Mouse (Mus musculus): ENCODE data around the gene Slc26a6. TPM values are rescaled to one million over a fixed set of nuclear protein-coding genes. Genes with fewer than 3 reads are reported as not detected.
A peak's percentile ranks its signal among the peaks of the same experiment; 100 is the strongest.

Gene Slc26a6
- 7.5 and 8.5 TPM in 2 replicates for polyA plus RNA-seq (2015; fragmentation: Nextera tagmentation; extraction: Ambion mirVana)

DNA sequence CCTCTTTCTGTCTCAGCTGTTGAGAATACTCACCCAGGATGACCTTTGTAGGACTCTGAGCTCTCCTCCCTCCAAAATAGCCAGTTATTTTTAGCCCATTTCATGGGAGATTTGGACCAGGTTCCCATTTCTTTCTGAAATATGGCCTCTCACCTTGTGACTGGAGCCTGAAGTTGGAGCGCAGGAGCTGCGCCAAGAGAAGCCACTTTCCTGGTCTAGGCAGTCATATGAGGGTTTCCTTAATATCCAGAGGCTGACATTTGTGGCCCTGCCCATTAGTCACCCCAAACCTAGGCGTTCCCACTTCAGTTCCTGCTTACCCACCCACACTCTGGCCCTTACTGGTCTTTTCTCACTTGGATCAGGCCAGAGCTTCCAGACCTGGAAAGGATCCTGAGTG is at the start of gene Slc26a6:
Slc26a6 (plus strand) TSS at position 308 of the 400 bp plus-strand sequence.
- no peak for DNase-seq (ENCODE audit: low spot score)

DNA sequence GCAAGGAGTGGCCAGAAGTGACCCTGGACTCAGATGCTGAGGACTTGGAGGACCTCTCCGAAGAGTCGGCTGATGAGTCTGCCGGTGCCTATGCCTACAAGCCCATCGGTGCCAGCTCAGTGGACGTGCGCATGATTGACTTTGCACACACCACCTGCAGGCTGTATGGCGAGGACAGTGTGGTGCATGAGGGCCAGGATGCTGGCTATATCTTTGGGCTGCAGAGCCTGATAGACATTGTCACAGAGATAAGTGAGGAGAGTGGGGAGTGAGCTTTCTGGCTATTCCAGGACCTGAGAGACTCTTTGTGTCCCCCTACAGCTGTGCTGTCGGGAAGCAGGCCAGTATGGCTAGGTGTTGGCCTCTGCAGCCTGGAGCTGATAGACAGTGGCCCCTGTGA is 47.3 kb upstream of the Slc26a6 start:
- no peak for DNase-seq (ENCODE audit: low spot score)

DNA sequence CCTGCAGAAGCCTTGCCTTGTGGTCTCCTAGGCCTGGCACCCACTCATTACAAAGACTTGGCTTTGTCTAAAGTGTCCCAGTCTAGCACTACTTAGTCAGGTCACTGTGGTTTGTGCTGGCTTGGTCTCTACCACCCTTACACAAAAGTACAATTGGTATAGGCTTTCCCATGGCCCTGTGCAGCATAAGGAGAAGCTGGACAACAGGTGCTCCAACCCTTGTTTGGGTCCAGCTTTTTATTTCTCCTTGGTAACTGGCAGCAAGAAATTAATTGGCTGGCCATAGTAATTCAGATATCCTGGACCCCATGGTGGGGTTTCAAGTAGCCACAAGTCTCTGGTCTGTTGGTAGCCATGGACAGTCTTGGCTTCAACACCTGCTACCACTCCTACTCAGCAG is 46.7 kb upstream of the Slc26a6 start:
- DNase-seq (ENCODE audit: low spot score): no peak

DNA sequence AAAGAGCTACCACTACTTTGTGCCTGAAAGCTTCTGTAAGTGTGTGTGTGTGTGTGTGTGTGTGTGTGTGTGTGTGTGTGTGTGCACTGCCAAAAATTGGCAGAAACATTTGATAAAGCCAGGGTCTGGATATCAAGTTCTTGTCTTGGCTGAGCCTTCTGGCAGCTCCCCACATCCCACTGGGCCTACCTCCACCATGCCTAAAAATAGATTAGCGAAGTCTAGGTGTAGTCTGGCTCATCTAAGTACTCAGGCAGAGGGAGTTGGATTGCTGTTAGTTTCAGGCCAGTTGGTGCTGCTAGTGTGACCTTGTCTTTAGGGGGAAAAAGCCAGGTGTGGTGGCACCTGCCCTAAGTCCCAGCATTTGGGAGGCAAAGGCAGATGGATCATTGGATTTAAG is 46.3 kb upstream of the Slc26a6 start:
- no peak for DNase-seq (ENCODE audit: low spot score)

DNA sequence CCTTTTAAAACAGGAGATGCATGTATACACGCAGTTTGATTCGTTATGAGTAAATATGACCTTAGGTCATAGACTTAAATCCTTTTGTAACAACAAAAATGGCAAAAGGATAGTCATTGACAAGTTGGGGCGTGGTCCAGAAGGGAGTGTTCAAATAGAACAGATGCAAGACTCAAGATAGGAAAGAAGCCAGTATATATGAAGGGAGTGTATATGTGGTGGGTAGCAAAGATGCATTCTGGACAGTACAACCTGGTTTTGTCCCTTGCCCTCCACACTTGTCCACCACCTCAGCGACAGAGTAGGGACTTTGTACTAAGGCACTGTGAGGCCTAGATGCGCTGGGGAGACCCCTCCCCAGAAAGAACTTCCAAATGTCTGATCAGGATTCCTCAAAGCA is 45.4 kb upstream of the Slc26a6 start:
- no peak for DNase-seq (ENCODE audit: low spot score)

DNA sequence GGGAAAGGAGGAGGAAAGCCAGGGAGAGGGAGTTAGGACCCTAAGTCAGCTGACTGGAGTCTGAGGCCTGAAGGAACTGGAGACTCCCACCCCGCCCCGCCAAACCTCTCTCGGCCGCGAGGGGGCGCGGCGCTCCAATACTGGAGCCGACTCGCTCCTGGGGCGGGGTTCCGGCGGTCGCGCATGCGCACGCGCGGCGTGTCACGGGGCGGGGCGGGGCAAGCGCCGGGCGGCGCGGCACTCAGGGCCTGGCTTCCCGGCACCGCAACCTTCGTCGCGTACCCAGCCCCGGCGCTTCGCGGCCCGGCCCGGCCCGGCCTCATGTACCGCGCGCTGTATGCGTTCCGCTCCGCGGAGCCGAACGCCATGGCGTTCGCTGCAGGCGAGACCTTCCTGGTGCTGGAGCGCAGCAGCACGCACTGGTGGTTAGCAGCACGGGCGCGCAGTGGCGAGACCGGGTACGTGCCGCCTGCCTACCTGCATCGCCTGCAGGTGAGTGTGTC is 44.9 kb upstream of the Slc26a6 start, which contains the start of gene Nckipsd:
Nckipsd (plus strand) TSS at position 206 of the 503 bp plus-strand sequence.
- peak; percentile 93 for DNase-seq (ENCODE audit: low spot score)

DNA sequence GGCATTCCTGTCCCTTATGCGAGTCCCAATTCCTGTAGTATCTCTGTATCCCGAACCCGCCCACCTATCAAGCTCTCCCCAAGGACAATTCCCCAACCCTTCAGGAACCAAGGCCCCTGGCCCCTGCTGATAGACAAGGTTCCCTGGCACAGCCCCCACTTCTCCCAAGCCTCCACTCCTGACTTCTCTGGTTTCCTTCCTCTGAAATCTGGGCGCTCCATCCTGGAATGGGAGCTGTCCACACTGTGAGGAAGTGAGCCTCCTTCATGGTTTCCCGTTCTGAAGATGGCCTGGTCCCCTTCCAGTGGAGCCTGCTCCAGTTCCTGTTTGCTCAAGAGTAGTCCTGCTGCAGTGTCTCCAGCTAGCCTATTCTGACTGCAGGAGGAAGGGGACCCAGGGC is 43.9 kb upstream of the Slc26a6 start:
- DNase-seq (ENCODE audit: low spot score): no peak

DNA sequence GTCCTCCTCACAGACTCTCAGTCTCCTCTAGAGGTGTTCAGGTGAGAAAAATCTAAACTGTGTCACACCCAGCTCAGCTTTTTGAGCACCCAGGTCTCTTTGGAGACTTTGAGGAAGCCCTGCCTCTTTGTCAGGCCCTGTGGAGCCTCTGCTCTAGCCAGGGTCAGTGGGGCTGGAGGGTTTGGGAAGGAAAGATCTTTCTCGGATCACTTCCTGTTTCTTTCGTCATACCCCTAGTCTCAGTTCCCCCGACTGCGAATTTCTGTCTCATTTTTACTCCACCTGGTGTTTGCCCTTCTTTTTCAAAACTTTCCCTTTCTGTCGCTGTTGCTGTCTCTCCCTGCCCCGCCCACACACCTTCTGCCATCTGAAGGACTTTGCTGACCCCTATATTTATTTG is 43.4 kb upstream of the Slc26a6 start:
- DNase-seq (ENCODE audit: low spot score): no peak

DNA sequence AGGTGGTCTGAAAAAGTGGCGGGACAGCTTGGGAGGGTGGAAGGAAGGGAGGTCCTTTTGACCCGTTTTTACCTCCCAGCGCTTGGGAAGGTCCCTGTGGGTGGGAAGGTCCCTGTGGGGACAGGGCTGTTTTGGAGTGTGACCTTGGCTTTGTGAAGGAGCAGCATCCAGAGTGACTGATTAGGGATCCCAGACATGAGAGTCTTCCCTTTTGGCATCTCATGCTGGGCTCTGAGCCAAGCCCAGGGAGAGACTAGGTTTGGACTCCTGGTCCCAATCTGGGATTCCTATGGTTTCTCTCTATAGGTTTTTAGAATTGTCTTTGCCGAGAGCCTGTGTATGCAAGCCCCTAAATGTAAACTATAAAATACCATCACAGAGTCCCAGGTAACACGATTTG is 42.6 kb upstream of the Slc26a6 start:
- no peak for DNase-seq (ENCODE audit: low spot score)

DNA sequence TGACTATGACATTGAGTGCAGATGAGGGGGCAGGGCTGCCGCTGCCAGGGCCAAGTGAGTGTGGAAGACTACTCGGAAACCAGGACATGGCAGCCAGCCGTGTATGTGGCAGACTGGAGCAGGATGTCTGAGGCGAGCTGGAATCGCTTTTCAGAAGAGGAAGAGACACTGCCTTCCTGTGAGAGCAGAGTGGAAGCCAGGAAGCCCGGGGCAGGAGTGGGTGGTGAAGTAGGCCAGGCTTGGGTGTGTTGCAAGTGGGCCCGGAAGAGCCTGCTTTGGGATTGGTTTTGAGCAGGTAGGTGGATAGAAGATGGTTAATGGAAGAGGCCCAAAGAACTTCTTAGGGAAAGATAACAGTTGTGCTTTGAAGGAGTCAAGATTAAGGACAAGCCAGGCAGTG is 37.5 kb upstream of the Slc26a6 start:
- no peak for DNase-seq (ENCODE audit: low spot score)

DNA sequence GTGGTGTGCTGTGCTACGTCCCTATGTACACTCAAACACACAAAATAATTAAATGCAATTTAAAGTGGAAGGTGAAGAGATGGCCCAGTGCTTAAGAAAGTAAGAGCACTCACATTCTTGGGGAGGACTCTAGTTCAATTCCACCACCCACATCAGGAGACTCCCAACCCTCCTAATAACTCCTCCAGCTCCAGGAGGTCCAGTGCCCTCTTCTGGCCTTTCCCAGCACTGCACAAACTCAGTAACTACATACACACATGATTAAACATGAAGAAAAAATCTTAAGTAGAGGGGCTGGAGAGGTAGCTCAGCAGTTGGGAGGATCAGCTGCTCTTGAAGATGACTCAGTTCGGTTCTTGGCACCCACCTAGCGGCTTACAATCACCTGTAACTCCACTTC is 33.6 kb upstream of the Slc26a6 start:
- peak; percentile 35 for DNase-seq (ENCODE audit: low spot score)

DNA sequence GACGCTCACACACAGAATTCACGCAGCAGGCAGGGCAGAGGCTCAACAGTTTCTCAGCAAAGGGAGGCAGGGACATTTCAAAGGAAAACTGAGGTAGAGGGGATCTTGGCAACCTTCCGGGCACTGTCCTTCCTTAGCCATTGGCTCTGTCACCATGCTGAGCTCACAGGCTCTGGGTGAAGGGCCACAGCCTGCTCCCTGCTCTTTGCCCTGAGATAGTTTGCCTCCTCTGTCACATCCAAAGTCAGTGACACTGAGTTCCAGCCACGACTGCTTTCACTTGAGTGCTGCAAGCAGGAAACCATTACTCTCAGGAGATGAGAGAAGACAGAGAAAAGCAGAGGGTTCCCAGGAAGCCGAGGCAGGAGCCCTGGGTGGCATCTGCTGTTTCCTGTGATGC is 33.0 kb upstream of the Slc26a6 start:
- no peak for DNase-seq (ENCODE audit: low spot score)

DNA sequence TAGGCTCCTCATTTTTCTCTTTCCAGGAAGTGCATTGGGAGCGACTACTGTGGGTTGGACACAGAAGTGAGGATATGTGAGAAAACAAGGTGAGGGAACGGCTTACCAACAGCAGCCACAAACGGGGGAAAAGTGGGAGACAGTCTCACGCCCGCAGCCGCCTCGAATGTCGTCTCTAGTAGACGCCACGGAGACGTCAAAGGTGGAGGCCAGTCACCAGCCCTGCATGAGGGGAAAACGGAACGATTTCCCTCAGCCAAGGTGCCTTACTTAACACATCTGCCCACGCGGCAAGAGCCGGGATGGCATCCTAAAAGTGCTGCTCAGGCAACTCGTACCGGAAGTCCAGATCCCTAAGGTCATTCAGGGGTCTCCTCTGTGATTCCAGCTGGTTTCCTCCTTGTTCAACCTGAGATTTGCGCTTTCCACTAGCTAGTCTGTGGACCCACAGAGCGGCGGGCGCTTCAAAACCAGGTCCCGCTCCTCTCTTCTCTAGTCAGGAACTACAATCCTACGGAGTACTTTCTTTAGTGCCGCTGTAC is 28.9 kb upstream of the Slc26a6 start:
- DNase-seq (ENCODE audit: low spot score): no peak

DNA sequence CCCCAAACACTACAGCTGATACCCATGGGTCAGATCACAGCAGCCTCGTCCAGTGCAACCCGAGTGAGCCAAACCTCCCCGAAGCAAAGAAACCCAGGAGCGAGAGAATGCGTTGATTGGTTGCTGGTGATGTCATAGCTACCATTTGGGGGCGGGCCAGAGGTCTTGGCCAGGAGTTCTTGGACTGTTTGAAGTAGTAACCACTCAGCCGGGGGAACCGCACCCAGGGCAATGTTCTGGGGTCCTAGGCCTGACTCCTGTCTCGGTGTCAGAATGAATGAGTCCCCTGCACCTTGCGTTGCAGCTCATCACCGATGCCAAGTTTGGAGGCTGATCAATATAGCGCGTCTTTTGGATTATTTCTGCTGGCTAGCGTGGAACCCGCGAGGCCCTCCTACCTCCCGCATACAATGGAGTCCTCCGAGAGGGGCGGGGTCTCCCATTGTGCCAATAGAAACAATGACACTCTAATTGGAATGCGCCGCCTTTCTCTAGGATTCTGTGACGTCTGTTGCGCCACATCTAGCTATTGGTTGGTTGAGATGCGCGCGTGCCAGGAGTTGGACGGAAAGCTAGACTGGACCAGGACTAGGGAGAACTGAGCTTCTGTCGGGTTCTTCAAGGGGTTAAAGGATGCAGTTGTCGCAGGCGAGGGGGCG is 28.2 kb upstream of the Slc26a6 start:
- no peak for DNase-seq (ENCODE audit: low spot score)

DNA sequence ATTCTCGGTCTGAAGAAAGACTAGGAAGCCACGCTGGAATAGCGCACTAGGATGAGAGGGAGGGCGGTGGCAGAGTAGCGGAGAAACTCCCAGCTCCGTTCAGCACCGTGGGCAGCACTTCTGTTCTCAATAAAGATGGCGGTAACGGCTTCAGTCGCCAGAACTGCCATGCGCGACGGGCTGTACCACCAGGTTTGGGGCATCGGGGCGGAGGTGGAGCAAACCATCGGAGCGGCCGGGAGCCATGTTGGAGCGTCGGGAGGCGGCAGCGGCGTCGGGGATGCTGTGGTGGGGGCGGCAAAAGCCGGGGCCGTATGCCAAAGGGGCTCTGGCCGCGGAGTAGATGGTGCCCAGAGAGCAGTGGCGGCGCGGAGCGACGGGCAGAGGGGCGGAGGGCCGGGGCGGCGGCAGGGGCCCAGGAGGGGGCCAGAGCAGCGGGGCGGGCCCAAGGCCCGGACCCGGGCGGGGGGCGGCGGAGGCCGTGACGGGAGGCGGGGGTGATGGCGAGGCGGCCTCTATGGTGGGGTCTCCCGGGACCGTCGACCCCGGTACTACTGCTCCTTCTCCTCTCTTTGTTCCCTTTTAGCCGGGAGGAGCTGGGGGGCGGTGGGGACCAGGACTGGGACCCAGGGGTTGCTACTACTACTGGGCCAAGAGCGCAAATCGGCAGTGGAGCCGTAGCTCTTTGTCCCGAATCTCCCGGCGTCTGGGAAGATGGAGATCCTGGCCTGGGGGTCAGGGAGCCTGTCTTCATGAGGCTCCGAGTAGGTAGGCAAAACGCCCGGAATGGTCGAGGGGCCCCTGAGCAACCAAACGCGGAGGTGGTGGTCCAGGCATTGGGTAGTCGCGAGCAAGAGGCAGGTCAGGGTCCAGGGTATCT is 27.0 kb upstream of the Slc26a6 start, which contains the start of gene Celsr3:
Celsr3 (plus strand) TSS at position 501 of the 880 bp plus-strand sequence.
- DNase-seq (ENCODE audit: low spot score): peak; percentile 53

DNA sequence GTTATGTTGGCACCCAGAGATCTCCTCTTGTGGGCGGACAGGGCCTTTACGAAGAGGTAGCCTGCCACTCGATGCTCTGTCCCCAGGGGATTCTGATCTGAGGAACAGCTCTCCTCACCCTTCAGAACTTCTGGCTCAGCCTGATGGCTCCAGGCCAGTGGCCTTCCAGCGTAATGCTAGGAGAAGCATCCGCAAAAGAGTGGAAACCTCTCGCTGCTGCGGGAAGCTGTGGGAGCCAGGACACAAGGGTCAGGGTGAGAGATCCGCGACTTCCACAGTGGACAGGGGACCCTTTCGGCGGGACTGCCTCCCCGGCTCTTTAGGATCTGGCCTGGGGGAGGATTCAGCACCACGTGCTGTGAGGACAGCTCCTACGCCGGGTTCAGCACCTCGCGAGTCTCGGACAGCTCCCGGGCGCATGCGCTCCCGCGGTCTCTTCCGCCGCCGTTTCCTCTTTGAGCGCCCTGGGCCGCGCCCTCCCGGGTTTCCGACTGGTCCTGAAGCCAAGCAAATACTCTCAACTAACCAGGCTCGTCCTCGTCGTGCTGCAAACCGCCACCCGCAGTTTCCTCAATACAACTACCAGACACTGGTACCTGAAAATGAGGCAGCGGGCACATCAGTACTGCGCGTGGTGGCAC is 26.3 kb upstream of the Slc26a6 start:
- DNase-seq (ENCODE audit: low spot score): peak; percentile 81

DNA sequence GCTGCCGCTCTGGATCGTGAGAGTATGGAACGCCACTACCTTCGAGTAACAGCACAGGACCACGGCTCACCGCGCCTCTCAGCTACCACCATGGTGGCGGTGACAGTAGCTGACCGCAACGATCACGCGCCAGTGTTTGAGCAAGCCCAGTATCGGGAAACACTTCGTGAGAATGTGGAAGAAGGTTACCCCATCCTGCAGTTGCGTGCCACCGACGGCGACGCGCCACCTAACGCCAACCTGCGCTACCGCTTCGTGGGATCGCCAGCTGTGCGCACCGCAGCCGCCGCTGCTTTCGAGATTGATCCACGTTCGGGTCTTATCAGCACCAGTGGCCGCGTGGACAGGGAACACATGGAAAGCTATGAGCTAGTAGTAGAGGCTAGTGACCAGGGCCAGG is 25.6 kb upstream of the Slc26a6 start:
- no peak for DNase-seq (ENCODE audit: low spot score)

DNA sequence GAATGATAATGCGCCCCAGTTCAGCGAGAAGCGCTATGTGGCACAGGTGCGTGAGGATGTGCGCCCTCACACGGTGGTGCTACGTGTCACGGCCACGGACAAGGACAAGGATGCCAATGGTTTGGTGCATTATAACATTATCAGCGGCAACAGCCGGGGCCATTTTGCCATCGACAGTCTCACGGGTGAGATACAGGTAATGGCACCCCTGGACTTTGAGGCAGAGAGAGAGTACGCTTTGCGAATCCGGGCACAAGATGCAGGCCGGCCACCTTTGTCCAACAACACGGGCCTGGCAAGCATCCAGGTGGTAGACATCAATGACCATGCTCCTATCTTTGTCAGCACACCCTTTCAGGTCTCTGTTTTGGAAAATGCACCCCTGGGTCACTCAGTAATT is 25.2 kb upstream of the Slc26a6 start:
- DNase-seq (ENCODE audit: low spot score): no peak

DNA sequence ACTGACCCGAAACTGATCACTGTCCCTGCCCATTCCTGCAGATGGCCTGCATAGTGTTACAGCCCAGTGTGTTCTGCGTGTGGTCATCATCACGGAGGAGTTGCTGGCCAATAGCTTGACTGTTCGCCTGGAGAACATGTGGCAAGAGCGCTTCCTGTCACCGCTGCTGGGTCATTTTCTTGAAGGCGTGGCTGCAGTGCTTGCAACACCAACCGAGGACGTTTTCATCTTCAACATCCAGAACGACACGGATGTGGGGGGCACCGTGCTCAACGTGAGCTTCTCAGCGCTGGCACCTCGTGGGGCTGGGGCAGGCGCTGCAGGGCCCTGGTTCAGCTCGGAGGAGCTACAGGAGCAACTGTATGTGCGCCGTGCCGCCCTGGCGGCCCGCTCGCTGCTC is 21.4 kb upstream of the Slc26a6 start:
- no peak for DNase-seq (ENCODE audit: low spot score)

DNA sequence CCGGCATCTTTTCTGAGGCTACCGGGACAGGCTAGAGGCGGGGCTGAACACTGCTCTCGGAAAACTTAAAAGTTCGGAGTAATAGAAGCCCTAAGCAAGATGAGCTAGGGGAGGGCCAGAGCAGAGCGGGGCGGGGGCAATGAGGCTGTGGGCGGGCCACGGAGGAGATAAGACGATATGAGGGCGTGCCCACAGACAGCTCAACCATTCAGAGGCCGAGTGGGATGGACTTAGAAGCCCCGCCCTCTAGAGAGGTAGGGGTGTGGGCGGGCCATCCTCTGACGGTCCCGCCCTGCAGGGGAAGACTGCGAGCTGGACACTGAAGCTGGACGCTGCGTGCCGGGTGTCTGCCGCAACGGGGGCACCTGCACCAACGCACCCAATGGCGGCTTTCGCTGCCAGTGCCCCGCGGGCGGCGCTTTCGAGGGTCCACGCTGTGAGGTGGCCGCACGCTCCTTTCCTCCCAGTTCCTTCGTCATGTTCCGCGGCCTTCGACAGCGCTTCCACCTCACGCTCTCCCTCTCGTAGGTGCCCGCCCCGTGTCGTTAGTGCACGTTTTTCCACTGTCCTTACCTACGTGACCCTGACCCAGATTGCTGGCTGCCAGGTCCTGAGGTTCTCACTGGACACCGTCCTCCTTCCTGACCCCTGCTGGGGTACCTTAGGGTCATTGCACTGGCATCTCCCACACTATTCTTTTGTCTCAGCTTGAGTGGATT is 20.5 kb upstream of the Slc26a6 start:
- peak; percentile 72 for DNase-seq (ENCODE audit: low spot score)

DNA sequence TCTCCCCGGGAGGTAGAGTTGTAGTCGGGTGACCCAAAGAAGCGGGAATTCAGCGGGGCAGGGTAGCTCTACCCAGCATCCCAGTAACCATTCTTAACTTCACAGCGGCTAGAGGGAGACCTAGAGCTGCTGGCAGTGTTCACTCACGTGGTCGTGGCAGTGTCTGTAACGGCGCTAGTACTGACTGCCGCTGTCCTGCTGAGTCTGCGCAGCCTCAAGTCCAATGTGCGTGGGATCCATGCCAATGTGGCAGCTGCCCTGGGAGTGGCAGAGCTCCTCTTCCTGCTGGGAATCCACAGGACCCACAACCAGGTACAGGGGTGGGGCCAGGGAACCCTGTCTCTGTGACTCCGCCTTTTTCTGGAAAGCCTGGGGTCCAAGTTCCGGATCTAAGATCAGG is 10.1 kb upstream of the Slc26a6 start:
- DNase-seq (ENCODE audit: low spot score): no peak
